ENCODE assay signal across 9 mouse cellular contexts in genomic region chr11:106818341-106818740, GRCm38 (mm10). TPM values are rescaled to one million over a fixed set of nuclear protein-coding genes. Genes with fewer than 3 reads are reported as not detected.
A peak's percentile ranks its signal among the peaks of the same experiment; 100 is the strongest.
DNase-seq lines count a peak whose midpoint lies in the region; ATAC-seq lines count a peak whose summit lies in the region.
"Had no signal": no experiment of that assay in that cellular context is flagged by ENCODE, and none has a peak within 500 bp of the region (broad histone marks: within the 10 kb centered on the region; RNA-seq: fewer than 3 reads in every experiment).

No protein-coding gene starts in this region.

- H3K4me1 ChIP-seq in heart, embryonic 15.5 days (replicated peaks): peaks cover 48% of the 10 kb centered on the region
- peaks cover 14% of the 10 kb centered on the region for H3K4me1 ChIP-seq in neural tube, embryonic 13.5 days (replicated peaks)
- H3K4me1 ChIP-seq in hindbrain, embryonic 14.5 days (replicated peaks; ENCODE audit: control insufficient read depth, insufficient read depth, low read length): peaks cover 13% of the 10 kb centered on the region
- peaks cover 15% of the 10 kb centered on the region for H3K4me1 ChIP-seq in neural tube, embryonic 15.5 days

- H3K36me3 ChIP-seq in heart, embryonic 15.5 days: peaks cover 60% of the 10 kb centered on the region
- peaks cover 90% of the 10 kb centered on the region for H3K36me3 ChIP-seq in neural tube, embryonic 13.5 days
- peaks cover 91% of the 10 kb centered on the region for H3K36me3 ChIP-seq in hindbrain, embryonic 14.5 days (replicated peaks; ENCODE audit: control insufficient read depth, insufficient read depth)
- H3K36me3 ChIP-seq in neural tube, embryonic 15.5 days: peaks cover 66% of the 10 kb centered on the region

- no peak overlapping the region for H3K9ac ChIP-seq in heart, embryonic 15.5 days
- 0 out of 2 replicates have a peak overlapping the region, but pooled peaks have one; percentile 12 for H3K9ac ChIP-seq in neural tube, embryonic 13.5 days
- peak overlapping the region; percentile 9; the same call in 1 of the 2 replicates for H3K9ac ChIP-seq in hindbrain, embryonic 14.5 days
- no peak overlapping the region for H3K9ac ChIP-seq in neural tube, embryonic 15.5 days (replicated peaks)

- H3K27me3 ChIP-seq in heart, embryonic 15.5 days: no peaks in the 10 kb centered on the region
- no peaks in the 10 kb centered on the region for H3K27me3 ChIP-seq in neural tube, embryonic 13.5 days
- H3K27me3 ChIP-seq in hindbrain, embryonic 14.5 days (ENCODE audit: control insufficient read depth, insufficient read depth, low read length): no peaks in the 10 kb centered on the region
- no peaks in the 10 kb centered on the region for H3K27me3 ChIP-seq in neural tube, embryonic 15.5 days (replicated peaks)

- DNase-seq in heart, adult 9 months (ENCODE audit: low spot score in 2 of 2): no peak
- DNase-seq in neural tube, embryonic 10.5 days (ENCODE audit: extremely low spot score, low spot score): no peak
- DNase-seq in hindbrain, embryonic 14.5 days (ENCODE audit: low spot score): peak; percentile 76
- no peak for DNase-seq in embryo, embryonic 10 days (ENCODE audit: low spot score)
- DNase-seq: gastrocnemius, postnatal 36 days had no signal

- H3K27ac ChIP-seq in heart, embryonic 15.5 days: peak overlapping the region; percentile 46
- H3K27ac ChIP-seq in neural tube, embryonic 13.5 days (replicated peaks): peak overlapping the region; percentile 64
- H3K27ac ChIP-seq in hindbrain, embryonic 14.5 days: peak overlapping the region; percentile 67
- H3K27ac ChIP-seq in neural tube, embryonic 15.5 days (replicated peaks): peak overlapping the region; percentile 70

- WGBS in heart, embryonic 15.5 days: 17% methylated on average over 9 of the region's 9 CpGs
- WGBS in neural tube, embryonic 13.5 days: 50% methylated on average over 9 of the region's 9 CpGs
- 58% methylated on average over 9 of the region's 9 CpGs for WGBS in hindbrain, embryonic 14.5 days
- 35% methylated on average over 9 of the region's 9 CpGs for WGBS in neural tube, embryonic 15.5 days

- H3K9me3 ChIP-seq in heart, embryonic 15.5 days (replicated peaks): no peaks in the 10 kb centered on the region
- H3K9me3 ChIP-seq in neural tube, embryonic 13.5 days: no peaks in the 10 kb centered on the region
- H3K9me3 ChIP-seq in hindbrain, embryonic 14.5 days (ENCODE audit: control insufficient read depth, low read length): no peaks in the 10 kb centered on the region
- no peaks in the 10 kb centered on the region for H3K9me3 ChIP-seq in neural tube, embryonic 15.5 days (replicated peaks)

- ATAC-seq in heart, embryonic 15.5 days (replicated peaks; ENCODE audit: insufficient number of reproducible peaks, insufficient read depth, low FRiP score, low read depth): no peak; the same call in 1 of the 2 replicates
- ATAC-seq in neural tube, embryonic 13.5 days (ENCODE audit: low read depth): 0 out of 2 replicates have a peak, but pooled peaks have one; percentile 23
- no peak for ATAC-seq in hindbrain, embryonic 14.5 days (ENCODE audit: low FRiP score)
- ATAC-seq in neural tube, embryonic 15.5 days (ENCODE audit: low FRiP score): no peak

- peak overlapping the region; percentile 35 for H3K4me2 ChIP-seq in heart, embryonic 15.5 days
- H3K4me2 ChIP-seq in neural tube, embryonic 13.5 days: no peak overlapping the region
- H3K4me2 ChIP-seq in hindbrain, embryonic 14.5 days (replicated peaks): 0 out of 2 replicates have a peak overlapping the region, but pooled peaks have one; percentile 8
- peak overlapping the region; percentile 7; the same call in 1 of the 2 replicates for H3K4me2 ChIP-seq in neural tube, embryonic 15.5 days
- H3K4me2 ChIP-seq: liver, embryonic 11.5 days had no signal

- H3K4me3 ChIP-seq in heart, embryonic 15.5 days: no peak overlapping the region
- no peak overlapping the region for H3K4me3 ChIP-seq in neural tube, embryonic 13.5 days
- H3K4me3 ChIP-seq in hindbrain, embryonic 14.5 days (replicated peaks; ENCODE audit: low read length): no peak overlapping the region
- H3K4me3 ChIP-seq in neural tube, embryonic 15.5 days (replicated peaks): no peak overlapping the region

RNA-seq across cellular contexts. Expression of gene Cep95, which starts 29.3 kb away (rescaled TPM):
- 12.7 and 14.8 TPM in 2 replicates for polyA plus RNA-seq in heart, embryonic 15.5 days (2015; fragmentation: Nextera tagmentation; extraction: Ambion mirVana)
- 18.4 and 19.9 TPM in 2 replicates for polyA plus RNA-seq in neural tube, embryonic 13.5 days (2015; fragmentation: Nextera tagmentation; extraction: Ambion mirVana)
- 10.8 and 11.4 TPM in 2 replicates for polyA plus RNA-seq in hindbrain, embryonic 14.5 days (2014; fragmentation: Nextera tagmentation; extraction: Ambion mirVana)
- 15.1 and 16.3 TPM in 2 replicates for polyA plus RNA-seq in neural tube, embryonic 15.5 days (2015; fragmentation: Nextera tagmentation; extraction: Ambion mirVana)

RNA-seq across cellular contexts. Expression of gene Ddx5, which starts 29.4 kb away (rescaled TPM):
- polyA plus RNA-seq in heart, embryonic 15.5 days (2015; fragmentation: Nextera tagmentation; extraction: Ambion mirVana): 192 and 209 TPM in 2 replicates
- 386 and 441 TPM in 2 replicates for polyA plus RNA-seq in neural tube, embryonic 13.5 days (2015; fragmentation: Nextera tagmentation; extraction: Ambion mirVana)
- polyA plus RNA-seq in hindbrain, embryonic 14.5 days (2014; fragmentation: Nextera tagmentation; extraction: Ambion mirVana): 417 and 429 TPM in 2 replicates
- 337 and 338 TPM in 2 replicates for polyA plus RNA-seq in neural tube, embryonic 15.5 days (2015; fragmentation: Nextera tagmentation; extraction: Ambion mirVana)

RNA-seq across cellular contexts. Expression of gene Polg2, which starts 39.0 kb away (rescaled TPM):
- polyA plus RNA-seq in heart, embryonic 15.5 days (2015; fragmentation: Nextera tagmentation; extraction: Ambion mirVana): 6.6 and 9.0 TPM in 2 replicates
- 7.7 and 9.9 TPM in 2 replicates for polyA plus RNA-seq in neural tube, embryonic 13.5 days (2015; fragmentation: Nextera tagmentation; extraction: Ambion mirVana)
- polyA plus RNA-seq in hindbrain, embryonic 14.5 days (2014; fragmentation: Nextera tagmentation; extraction: Ambion mirVana): 8.6 and 9.7 TPM in 2 replicates
- 9.1 and 11.5 TPM in 2 replicates for polyA plus RNA-seq in neural tube, embryonic 15.5 days (2015; fragmentation: Nextera tagmentation; extraction: Ambion mirVana)

Comparison
In these comparisons a context has a peak if more than half of its experiments do, and no peak if none do; other contexts are left out.
1. H3K9ac ChIP-seq: peak in neural tube, embryonic 13.5 days (single experiment) and hindbrain, embryonic 14.5 days (single experiment); none in heart, embryonic 15.5 days (single experiment) and neural tube, embryonic 15.5 days (single experiment).
2. Peak in every context shown above with its lines, with median percentiles within 50 percentile points of each other: H3K27ac ChIP-seq.